Mouse (Mus musculus): ENCODE results near the gene Etv3. TPM values are rescaled to one million over a fixed set of nuclear protein-coding genes. Genes with fewer than 3 reads are reported as not detected.
"Not testable (repeated sequence)": the region's sequence is repeated elsewhere in the genome, so short reads cannot be mapped to it uniquely, and the experiment has no call there.

Etv3 gene
- polyA plus RNA-seq, 1 experiment, result 4.6 TPM

DNA sequence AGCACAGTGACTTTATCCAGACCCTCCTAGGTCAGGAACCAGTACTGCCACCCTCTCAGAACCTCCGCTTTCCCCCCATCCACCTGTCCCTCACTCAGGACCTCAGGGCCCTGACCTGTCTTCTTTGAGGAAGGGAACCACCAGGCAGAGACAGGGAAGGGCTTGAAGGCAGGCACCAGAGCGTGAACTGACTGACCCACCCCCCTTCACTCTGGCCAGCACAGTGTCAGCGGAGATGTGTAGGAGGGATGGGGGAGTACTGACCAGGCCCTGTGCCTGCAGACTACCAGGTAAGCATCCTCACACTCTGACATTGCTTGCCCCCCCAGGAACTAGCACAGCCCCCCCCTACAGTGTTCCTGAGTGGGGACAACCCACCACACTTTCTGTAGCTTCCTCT lies 20.3 kb downstream of the Etv3 start:
- TF ChIP-seq REST (IDR thresholded peaks at IDR 0.05; ENCODE audit: insufficient read depth, insufficient read length), result no peak
- no peak for TF ChIP-seq TCF3 (IDR thresholded peaks at IDR 0.05; ENCODE audit: insufficient read length, low read depth)
- no peak for TF ChIP-seq E2F4 (IDR thresholded peaks at IDR 0.05; ENCODE audit: insufficient read depth)
- TF ChIP-seq USF1 (IDR thresholded peaks at IDR 0.05; ENCODE audit: low read depth), result no peak
- H3K27me3 ChIP-seq (ENCODE audit: control insufficient read depth, insufficient read depth, insufficient read length), result peaks cover 17% of the 10 kb centered on the region
- H3K4me2 ChIP-seq (ENCODE audit: low read depth), result no peak overlapping the region
- H3ac ChIP-seq (ENCODE audit: control insufficient read depth, insufficient read length), result no peak overlapping the region
- H3K36me3 ChIP-seq (ENCODE audit: control insufficient read depth, insufficient read depth), result no peaks in the 10 kb centered on the region
- no peaks in the 10 kb centered on the region for H3K79me2 ChIP-seq (ENCODE audit: control insufficient read depth, insufficient read depth)
- H3K4me3 ChIP-seq, result no peak overlapping the region

DNA sequence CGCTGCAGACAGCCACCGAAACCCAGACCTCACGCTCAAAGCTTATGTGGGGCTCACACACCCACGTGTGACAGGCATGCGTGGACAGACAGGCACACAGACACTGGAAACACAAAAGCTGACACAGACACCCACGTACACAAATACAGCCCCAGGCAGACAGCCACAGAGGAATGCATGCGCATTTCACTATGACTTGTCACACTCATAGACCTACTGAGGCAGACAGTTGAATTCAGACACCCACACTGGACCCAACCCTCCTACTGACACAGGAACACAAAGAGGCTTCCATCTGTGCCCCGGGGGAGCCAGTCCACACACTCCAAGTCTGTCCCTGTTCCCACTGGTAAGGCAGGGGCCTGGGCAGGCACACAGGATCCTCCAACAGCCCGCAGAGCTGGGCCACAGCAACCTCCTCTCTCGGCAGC lies 21.1 kb downstream of the Etv3 start:
- H3K27me3 ChIP-seq (ENCODE audit: control insufficient read depth, insufficient read depth, insufficient read length), result peaks cover 25% of the 10 kb centered on the region
- H3K4me2 ChIP-seq (ENCODE audit: low read depth), result no peak overlapping the region
- H3ac ChIP-seq (ENCODE audit: control insufficient read depth, insufficient read length), result no peak overlapping the region
- H3K79me2 ChIP-seq (ENCODE audit: control insufficient read depth, insufficient read depth), result no peaks in the 10 kb centered on the region
- H3K4me3 ChIP-seq, result no peak overlapping the region
- no peaks in the 10 kb centered on the region for H3K36me3 ChIP-seq (ENCODE audit: control insufficient read depth, insufficient read depth)
- no peak for TF ChIP-seq REST (IDR thresholded peaks at IDR 0.05; ENCODE audit: insufficient read depth, insufficient read length)
- no peak for TF ChIP-seq USF1 (IDR thresholded peaks at IDR 0.05; ENCODE audit: low read depth)
- TF ChIP-seq MAX (IDR thresholded peaks at IDR 0.05; ENCODE audit: low read depth), result no peak
- TF ChIP-seq MYOG (IDR thresholded peaks at IDR 0.05; ENCODE audit: control insufficient read depth in 1 of 3, insufficient read depth in 1 of 3, insufficient read length in 2 of 3, low read depth in 2 of 3), result no peak
- no peak for TF ChIP-seq POLR2A (IDR thresholded peaks at IDR 0.05; ENCODE audit: insufficient read length, low read depth)
- TF ChIP-seq CEBPB (IDR thresholded peaks at IDR 0.05; ENCODE audit: insufficient read depth, poor library complexity, severe bottlenecking), result no peak
- no peak for TF ChIP-seq SRF (IDR thresholded peaks at IDR 0.05; ENCODE audit: control insufficient read depth, insufficient read length, low read depth)
- TF ChIP-seq POLR2AphosphoS2 (IDR thresholded peaks at IDR 0.05; ENCODE audit: insufficient read length, low read depth), result no peak
- TF ChIP-seq TCF3 (IDR thresholded peaks at IDR 0.05; ENCODE audit: insufficient read length, low read depth), result no peak
- TF ChIP-seq E2F4 (IDR thresholded peaks at IDR 0.05; ENCODE audit: insufficient read depth), result no peak
- TF ChIP-seq MYOD1 (IDR thresholded peaks at IDR 0.05; ENCODE audit: control insufficient read depth in 1 of 3, insufficient read length in 2 of 3, low read depth in 2 of 3), result no peak
- TF ChIP-seq TCF12 (IDR thresholded peaks at IDR 0.05; ENCODE audit: insufficient read depth, poor library complexity, severe bottlenecking), result no peak

- peaks cover 29% of the 10 kb centered on the region for H3K27me3 ChIP-seq (ENCODE audit: control insufficient read depth, insufficient read depth, insufficient read length)
- H3K4me2 ChIP-seq (ENCODE audit: low read depth), result no peak overlapping the region
- no peaks in the 10 kb centered on the region for H3K79me2 ChIP-seq (ENCODE audit: control insufficient read depth, insufficient read depth)
- H3K36me3 ChIP-seq (ENCODE audit: control insufficient read depth, insufficient read depth), result no peaks in the 10 kb centered on the region
- TF ChIP-seq POLR2A (IDR thresholded peaks at IDR 0.05; ENCODE audit: insufficient read length, low read depth) (no peak), CEBPB (IDR thresholded peaks at IDR 0.05; ENCODE audit: insufficient read depth, poor library complexity, severe bottlenecking) (no peak), SRF (IDR thresholded peaks at IDR 0.05; ENCODE audit: control insufficient read depth, insufficient read length, low read depth) (no peak)
- no peak overlapping the region for H3ac ChIP-seq (ENCODE audit: control insufficient read depth, insufficient read length)
- no peak overlapping the region for H3K4me3 ChIP-seq
Observed at GRCm38 (mm10) chr3:87549908-87550307, 24.7 kb downstream of the Etv3 start.

GRCm38 (mm10) chr3:87552327-87552726 lies 27.1 kb downstream of the Etv3 start:
- Histone ChIP-seq H3ac (ENCODE audit: control insufficient read depth, insufficient read length) (no peak overlapping the region), H3K27me3 (ENCODE audit: control insufficient read depth, insufficient read depth, insufficient read length) (peaks cover 29% of the 10 kb centered on the region), H3K79me2 (ENCODE audit: control insufficient read depth, insufficient read depth) (no peaks in the 10 kb centered on the region), H3K36me3 (ENCODE audit: control insufficient read depth, insufficient read depth) (no peaks in the 10 kb centered on the region), H3K4me3 (no peak overlapping the region), H3K4me2 (ENCODE audit: low read depth) (no peak overlapping the region)
- TF ChIP-seq USF1 (IDR thresholded peaks at IDR 0.05; ENCODE audit: low read depth), result no peak

- H3K4me2 ChIP-seq (ENCODE audit: low read depth), result no peak overlapping the region
- no peaks in the 10 kb centered on the region for H3K79me2 ChIP-seq (ENCODE audit: control insufficient read depth, insufficient read depth)
- TF ChIP-seq MYOD1 (IDR thresholded peaks at IDR 0.05; ENCODE audit: control insufficient read depth in 1 of 3, insufficient read length in 2 of 3, low read depth in 2 of 3), result no peak
- TF ChIP-seq USF1 (IDR thresholded peaks at IDR 0.05; ENCODE audit: low read depth), result no peak
- no peak for TF ChIP-seq TCF3 (IDR thresholded peaks at IDR 0.05; ENCODE audit: insufficient read length, low read depth)
Observed at GRCm38 (mm10) chr3:87553196-87553935, 28.2 kb downstream of the Etv3 start.

GRCm38 (mm10) chr3:87554859-87555258 lies 29.7 kb downstream of the Etv3 start:
- not testable (repeated sequence) for H3K4me3 ChIP-seq; H3K4me2 ChIP-seq (ENCODE audit: low read depth); H3K36me3 ChIP-seq (ENCODE audit: control insufficient read depth, insufficient read depth); H3ac ChIP-seq (ENCODE audit: control insufficient read depth, insufficient read length); H3K79me2 ChIP-seq (ENCODE audit: control insufficient read depth, insufficient read depth)
- H3K27me3 ChIP-seq (ENCODE audit: control insufficient read depth, insufficient read depth, insufficient read length), result peaks cover 17% of the 10 kb centered on the region

More at GRCm38 (mm10) chr3:87553196-87553935, 28.2 kb downstream of the Etv3 start:
- Histone ChIP-seq H3ac (ENCODE audit: control insufficient read depth, insufficient read length) (no peak overlapping the region), H3K4me3 (no peak overlapping the region), H3K27me3 (ENCODE audit: control insufficient read depth, insufficient read depth, insufficient read length) (peaks cover 29% of the 10 kb centered on the region), H3K36me3 (ENCODE audit: control insufficient read depth, insufficient read depth) (no peaks in the 10 kb centered on the region)

All from myocyte (in vitro differentiated cells).